In the genomic region with DNA sequence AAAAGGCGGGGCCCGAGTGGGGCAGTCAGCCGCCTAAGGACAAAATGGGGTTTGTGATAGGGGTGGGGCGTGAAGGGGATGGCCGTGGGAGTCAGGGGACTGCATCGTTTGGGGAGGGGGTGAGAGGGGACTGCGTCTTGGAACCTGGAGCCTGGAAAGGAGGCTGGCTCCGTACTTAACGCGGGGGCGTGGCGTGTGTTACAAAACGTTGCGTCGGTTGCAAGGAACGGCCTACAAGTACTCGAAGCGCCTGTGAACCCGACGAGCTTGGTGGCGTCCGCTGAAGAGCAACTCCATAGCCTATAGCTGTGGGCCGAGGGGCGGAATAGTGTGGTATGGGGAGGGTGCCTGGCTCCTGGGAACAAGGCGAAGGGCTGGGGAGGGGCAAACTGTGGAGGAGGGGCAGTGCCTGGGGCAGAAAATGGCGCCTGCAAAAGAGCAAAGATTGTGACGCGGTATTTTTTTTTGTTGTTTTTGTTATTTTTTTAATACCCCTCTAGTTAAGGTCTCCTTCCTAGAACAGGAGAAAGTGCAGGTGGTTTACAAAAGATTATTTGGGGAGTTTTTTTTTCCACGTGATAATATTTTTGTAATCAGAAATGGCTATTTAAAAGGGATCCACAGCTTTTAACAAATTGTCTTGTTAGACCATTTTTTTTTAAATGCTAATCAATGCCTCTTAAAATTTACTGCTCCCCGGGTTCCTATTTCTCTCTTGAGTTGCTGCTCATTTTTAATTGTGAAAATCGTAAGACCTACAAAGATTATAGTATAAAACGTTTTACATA, we compare ENCODE assay signal across 8 mouse cellular contexts. TPM values are rescaled to one million over a fixed set of nuclear protein-coding genes. Genes with fewer than 3 reads are reported as not detected.
A peak's percentile ranks its signal among the peaks of the same experiment; 100 is the strongest.
DNase-seq lines count a peak whose midpoint lies in the region; ATAC-seq and TF ChIP-seq lines count a peak whose summit lies in the region.

No protein-coding gene starts in this region.

- peak overlapping the region; percentile 77 for H3K9ac ChIP-seq in heart, embryonic 12.5 days
- peak overlapping the region; percentile 72 for H3K9ac ChIP-seq in kidney, postnatal 0 days (ENCODE audit: low read depth, low read length)
- peak overlapping the region; percentile 68 for H3K9ac ChIP-seq in liver, embryonic 11.5 days (ENCODE audit: low read depth, low read length)
- H3K9ac ChIP-seq in stomach, embryonic 15.5 days = peak overlapping the region; percentile 22; the same call in 1 of the 2 replicates

- H3K27me3 ChIP-seq in heart, embryonic 12.5 days (replicated peaks) = no peaks in the 10 kb centered on the region
- H3K27me3 ChIP-seq in kidney, postnatal 0 days (ENCODE audit: insufficient read depth, low read length) = no peaks in the 10 kb centered on the region
- no peaks in the 10 kb centered on the region for H3K27me3 ChIP-seq in liver, embryonic 11.5 days (replicated peaks; ENCODE audit: control insufficient read depth, insufficient read depth, low read length)
- H3K27me3 ChIP-seq in myocyte (ENCODE audit: control insufficient read depth, insufficient read depth, insufficient read length) = no peaks in the 10 kb centered on the region
- H3K27me3 ChIP-seq in stomach, embryonic 15.5 days (replicated peaks) = no peaks in the 10 kb centered on the region

- 9% methylated on average over 32 of the region's 32 CpGs for WGBS in heart, embryonic 12.5 days
- whole genome bisulfite sequencing in kidney, postnatal 0 days = 20% methylated on average over 32 of the region's 32 CpGs
- 16% methylated on average over 31 of the region's 32 CpGs for WGBS in liver, embryonic 11.5 days
- WGBS in stomach, embryonic 15.5 days = 15% methylated on average over 31 of the region's 32 CpGs

- peak; percentile 71 for TF ChIP-seq POLR2A in myocyte (IDR thresholded peaks at IDR 0.05; ENCODE audit: insufficient read length, low read depth)

- H3K79me2 ChIP-seq in myocyte (ENCODE audit: control insufficient read depth, insufficient read depth) = peaks cover 16% of the 10 kb centered on the region

- peak overlapping the region; percentile 58 for H3K4me2 ChIP-seq in heart, embryonic 12.5 days
- peak overlapping the region; percentile 58 for H3K4me2 ChIP-seq in kidney, postnatal 0 days (ENCODE audit: low read length)
- peak overlapping the region; percentile 62 for H3K4me2 ChIP-seq in liver, embryonic 11.5 days
- peak overlapping the region; percentile 68 for H3K4me2 ChIP-seq in myocyte (ENCODE audit: low read depth)
- H3K4me2 ChIP-seq in stomach, embryonic 15.5 days = peak overlapping the region; percentile 48

- H3K9me3 ChIP-seq in heart, embryonic 12.5 days (replicated peaks) = no peaks in the 10 kb centered on the region
- no peaks in the 10 kb centered on the region for H3K9me3 ChIP-seq in kidney, postnatal 0 days (replicated peaks; ENCODE audit: low read length)
- H3K9me3 ChIP-seq in liver, embryonic 11.5 days (ENCODE audit: control insufficient read depth, low read length) = no peaks in the 10 kb centered on the region
- H3K9me3 ChIP-seq in stomach, embryonic 15.5 days = no peaks in the 10 kb centered on the region

- no peak for TF ChIP-seq CTCF in kidney, postnatal 0 days (IDR thresholded peaks at IDR 0.05; ENCODE audit: low read depth)

- peaks cover 4% of the 10 kb centered on the region; the same call in 1 of the 2 replicates for H3K36me3 ChIP-seq in heart, embryonic 12.5 days
- no peaks in the 10 kb centered on the region for H3K36me3 ChIP-seq in kidney, postnatal 0 days (ENCODE audit: insufficient read depth, low read length)
- H3K36me3 ChIP-seq in liver, embryonic 11.5 days (ENCODE audit: control insufficient read depth, insufficient read depth, low read length) = no peaks in the 10 kb centered on the region
- no peaks in the 10 kb centered on the region for H3K36me3 ChIP-seq in myocyte (ENCODE audit: control insufficient read depth, insufficient read depth)
- no peaks in the 10 kb centered on the region for H3K36me3 ChIP-seq in stomach, embryonic 15.5 days

- H3K4me3 ChIP-seq in brown adipose tissue, adult 24 weeks (ENCODE audit: insufficient read depth, low read depth, low read length) = peak overlapping the region; percentile 84
- H3K4me3 ChIP-seq in heart, embryonic 12.5 days = peak overlapping the region; percentile 62
- peak overlapping the region; percentile 53 for H3K4me3 ChIP-seq in kidney, postnatal 0 days (replicated peaks; ENCODE audit: low read depth, low read length)
- H3K4me3 ChIP-seq in liver, embryonic 11.5 days (ENCODE audit: low read depth, low read length) = peak overlapping the region; percentile 65
- peak overlapping the region; percentile 47 for H3K4me3 ChIP-seq in myocyte
- peak overlapping the region; percentile 54 for H3K4me3 ChIP-seq in stomach, embryonic 15.5 days (replicated peaks)

- no peaks in the 10 kb centered on the region for H3K4me1 ChIP-seq in brown adipose tissue, adult 24 weeks (ENCODE audit: control insufficient read depth, insufficient read depth, insufficient read length, low read length)
- no peaks in the 10 kb centered on the region for H3K4me1 ChIP-seq in heart, embryonic 12.5 days (replicated peaks)
- H3K4me1 ChIP-seq in kidney, postnatal 0 days (replicated peaks; ENCODE audit: insufficient read depth, low read length) = no peaks in the 10 kb centered on the region
- H3K4me1 ChIP-seq in liver, embryonic 11.5 days (replicated peaks; ENCODE audit: control insufficient read depth, insufficient read depth, low read length) = no peaks in the 10 kb centered on the region; the same call in 1 of the 2 replicates
- H3K4me1 ChIP-seq in stomach, embryonic 15.5 days = no peaks in the 10 kb centered on the region

- peak overlapping the region; percentile 89 for H3K27ac ChIP-seq in brown adipose tissue, adult 24 weeks (replicated peaks; ENCODE audit: low read depth, low read length)
- peak overlapping the region; percentile 95 for H3K27ac ChIP-seq in heart, embryonic 12.5 days (ENCODE audit: poor library complexity, severe bottlenecking)
- peak overlapping the region; percentile 93 for H3K27ac ChIP-seq in kidney, postnatal 0 days
- H3K27ac ChIP-seq in liver, embryonic 11.5 days (ENCODE audit: low read depth, low read length) = peak overlapping the region; percentile 89
- H3K27ac ChIP-seq in stomach, embryonic 15.5 days = peak overlapping the region; percentile 93

- DNase-seq in CD8-positive naive resting alpha-beta T cell, adult 2 months (ENCODE audit: low read depth in 2 of 2, low spot score in 2 of 2) = peak; percentile 67 to 69
- DNase-seq in kidney, postnatal 0 days (ENCODE audit: low spot score) = peak; percentile 91
- peak; percentile 80 for DNase-seq in liver, embryonic 11.5 days (ENCODE audit: low spot score)

- ATAC-seq in erythroid progenitor cell, adult 5-6 weeks (replicated peaks; ENCODE audit: low FRiP score, poor library complexity, severe bottlenecking) = peak; percentile 86
- peak; percentile 95 for ATAC-seq in heart, embryonic 12.5 days (ENCODE audit: insufficient number of reproducible peaks, low FRiP score)
- ATAC-seq in kidney, postnatal 0 days (replicated peaks; ENCODE audit: low FRiP score, low read depth) = peak; percentile 97
- ATAC-seq in liver, embryonic 11.5 days (replicated peaks; ENCODE audit: low FRiP score) = peak; percentile 95
- ATAC-seq in stomach, embryonic 15.5 days (ENCODE audit: insufficient read depth, low FRiP score, low read depth) = peak; percentile 99

- H3ac ChIP-seq in myocyte (ENCODE audit: control insufficient read depth, insufficient read length) = peak overlapping the region; percentile 89

TF ChIP-seq in myocyte, 11 proteins besides CTCF, POLR2A, EP300 and RAD21 (continues in another document):
- no peak for TF ChIP-seq USF1 (IDR thresholded peaks at IDR 0.05; ENCODE audit: low read depth)
- TF ChIP-seq POLR2AphosphoS2 (IDR thresholded peaks at IDR 0.05; ENCODE audit: insufficient read length, low read depth) = peak; percentile 98
- 0 out of 2 replicates have a peak, but pooled peaks have one; percentile 57 for TF ChIP-seq CEBPB (IDR thresholded peaks at IDR 0.05; ENCODE audit: insufficient read depth, poor library complexity, severe bottlenecking)
- no peak for TF ChIP-seq MYOD1 (IDR thresholded peaks at IDR 0.05; ENCODE audit: control insufficient read depth in 1 of 3, insufficient read length in 2 of 3, low read depth in 2 of 3)

RNA-seq across cellular contexts. Expression of gene Usp11, which starts 0.8 kb away (rescaled TPM):
- polyA plus RNA-seq in brown adipose tissue, adult 24 weeks (2012; ENCODE audit: insufficient read depth, insufficient read length, missing spikeins) = 1.5 and 1.8 TPM in 2 replicates
- 2.9 and 3.6 TPM in 2 replicates for total RNA-seq in erythroid progenitor cell, adult 5-6 weeks (2015; ENCODE audit: low replicate concordance)
- 0.64 and 6.4 TPM in 2 replicates for total RNA-seq in erythroid progenitor cell, adult 5-6 weeks (2017; ENCODE audit: low replicate concordance)
- polyA plus RNA-seq in heart, embryonic 12.5 days (2016; fragmentation: Nextera tagmentation; extraction: Ambion mirVana) = 43.7 and 45.4 TPM in 2 replicates
- 16.3 and 16.4 TPM in 2 replicates for polyA plus RNA-seq in kidney, postnatal 0 days (2015; fragmentation: Nextera tagmentation; extraction: Ambion mirVana)
- polyA plus RNA-seq in liver, embryonic 11.5 days (2014; fragmentation: Nextera tagmentation; extraction: Ambion mirVana) = 33.0 and 36.3 TPM in 2 replicates
- 24.5 TPM for polyA plus RNA-seq in myocyte (2012; fragmentation: generic; extraction: Trizol)
- 27.6 and 29.4 TPM in 2 replicates for polyA plus RNA-seq in stomach, embryonic 15.5 days (2015; fragmentation: Nextera tagmentation; extraction: Ambion mirVana)

RNA-seq across cellular contexts. Expression of gene Cdk16, which starts 16.7 kb away (rescaled TPM):
- polyA plus RNA-seq in brown adipose tissue, adult 24 weeks (2012; ENCODE audit: insufficient read depth, insufficient read length, missing spikeins) = 134 and 135 TPM in 2 replicates
- total RNA-seq in erythroid progenitor cell, adult 5-6 weeks (2015; ENCODE audit: low replicate concordance) = 112 and 120 TPM in 2 replicates
- 56.3 and 60.6 TPM in 2 replicates for total RNA-seq in erythroid progenitor cell, adult 5-6 weeks (2017; ENCODE audit: low replicate concordance)
- polyA plus RNA-seq in heart, embryonic 12.5 days (2016; fragmentation: Nextera tagmentation; extraction: Ambion mirVana) = 140 and 141 TPM in 2 replicates
- polyA plus RNA-seq in kidney, postnatal 0 days (2015; fragmentation: Nextera tagmentation; extraction: Ambion mirVana) = 78.9 and 81.6 TPM in 2 replicates
- polyA plus RNA-seq in liver, embryonic 11.5 days (2014; fragmentation: Nextera tagmentation; extraction: Ambion mirVana) = 62.1 and 68.3 TPM in 2 replicates
- 113 TPM for polyA plus RNA-seq in myocyte (2012; fragmentation: generic; extraction: Trizol)
- 101 and 114 TPM in 2 replicates for polyA plus RNA-seq in stomach, embryonic 15.5 days (2015; fragmentation: Nextera tagmentation; extraction: Ambion mirVana)

RNA-seq across cellular contexts. Expression of gene Uba1, which starts 46.4 kb away (rescaled TPM):
- polyA plus RNA-seq in brown adipose tissue, adult 24 weeks (2012; ENCODE audit: insufficient read depth, insufficient read length, missing spikeins) = 125 and 140 TPM in 2 replicates
- total RNA-seq in erythroid progenitor cell, adult 5-6 weeks (2015; ENCODE audit: low replicate concordance) = 59.9 and 60.9 TPM in 2 replicates
- total RNA-seq in erythroid progenitor cell, adult 5-6 weeks (2017; ENCODE audit: low replicate concordance) = 62.3 and 63.2 TPM in 2 replicates
- polyA plus RNA-seq in heart, embryonic 12.5 days (2016; fragmentation: Nextera tagmentation; extraction: Ambion mirVana) = 211 and 225 TPM in 2 replicates
- 119 and 131 TPM in 2 replicates for polyA plus RNA-seq in kidney, postnatal 0 days (2015; fragmentation: Nextera tagmentation; extraction: Ambion mirVana)
- 189 and 203 TPM in 2 replicates for polyA plus RNA-seq in liver, embryonic 11.5 days (2014; fragmentation: Nextera tagmentation; extraction: Ambion mirVana)
- polyA plus RNA-seq in myocyte (2012; fragmentation: generic; extraction: Trizol) = 353 TPM
- 169 and 189 TPM in 2 replicates for polyA plus RNA-seq in stomach, embryonic 15.5 days (2015; fragmentation: Nextera tagmentation; extraction: Ambion mirVana)

Comparison
In these comparisons a context has a peak if more than half of its experiments do, and no peak if none do; other contexts are left out.
1. Peak in every context shown above with its lines: DNase-seq, ATAC-seq, H3K4me3 ChIP-seq and H3K27ac ChIP-seq.
2. H3K9ac ChIP-seq: peak in every context shown above with its lines; median percentile 77 in heart, embryonic 12.5 days; 72 in kidney, postnatal 0 days; 68 in liver, embryonic 11.5 days; 22 in stomach, embryonic 15.5 days.